Mouse (Mus musculus) c-Kit-negative CD71-positive TER-119-positive erythroid progenitor cells, embryonic 14.5 days (primary cell): ENCODE measurements around the gene Gfpt2.

Source experiments
- DNase-seq: peaks from one replicate; pipeline ENCODE4 v3.0.0-alpha.2; 2013; ENCODE audit warnings: low read depth, low spot score

Gfpt2 gene

GRCm38 (mm10) chr11:49837717-49838407, 43.9 kb downstream of the Gfpt2 start:
- DNase-seq = no peak

- no peak for DNase-seq
Observed at GRCm38 (mm10) chr11:49840666-49841065, 46.7 kb downstream of the Gfpt2 start.

GRCm38 (mm10) chr11:49841886-49842285, 47.9 kb downstream of the Gfpt2 start:
- no peak for DNase-seq

- no peak for DNase-seq
Observed at GRCm38 (mm10) chr11:49842718-49843117, 48.7 kb downstream of the Gfpt2 start.

GRCm38 (mm10) chr11:49844311-49844710, 50.3 kb downstream of the Gfpt2 start:
- DNase-seq = no peak

GRCm38 (mm10) chr11:49844969-49845368, 51.0 kb downstream of the Gfpt2 start:
- peak; percentile 44 for DNase-seq

- DNase-seq = no peak
Observed at GRCm38 (mm10) chr11:49845958-49846357, 52.0 kb downstream of the Gfpt2 start.

- peak; percentile 94 for DNase-seq
Observed at GRCm38 (mm10) chr11:49846401-49847070, 52.6 kb downstream of the Gfpt2 start, which contains the start of gene Mapk9. Gene Mapk9, plus strand, starts transcription at chr11:49846751.

- peak; percentile 26 for DNase-seq
Observed at GRCm38 (mm10) chr11:49847071-49847810, 53.3 kb downstream of the Gfpt2 start.

- no peak for DNase-seq
Observed at GRCm38 (mm10) chr11:49847811-49848078, 53.8 kb downstream of the Gfpt2 start.

GRCm38 (mm10) chr11:49848080-49848815, 54.3 kb downstream of the Gfpt2 start:
- DNase-seq = no peak

- DNase-seq = no peak
Observed at GRCm38 (mm10) chr11:49850331-49850730, 56.4 kb downstream of the Gfpt2 start.

GRCm38 (mm10) chr11:49855144-49855543, 61.2 kb downstream of the Gfpt2 start:
- DNase-seq = no peak

- no peak for DNase-seq
Observed at GRCm38 (mm10) chr11:49861139-49861538, 67.2 kb downstream of the Gfpt2 start.

- DNase-seq = no peak
Observed at GRCm38 (mm10) chr11:49863926-49864325, 69.9 kb downstream of the Gfpt2 start.

GRCm38 (mm10) chr11:49867320-49867719, 73.3 kb downstream of the Gfpt2 start:
- no peak for DNase-seq

- no peak for DNase-seq
Observed at GRCm38 (mm10) chr11:49869762-49870161, 75.8 kb downstream of the Gfpt2 start.

- DNase-seq = no peak
Observed at GRCm38 (mm10) chr11:49871914-49872313, 77.9 kb downstream of the Gfpt2 start.

GRCm38 (mm10) chr11:49872779-49873178, 78.8 kb downstream of the Gfpt2 start:
- DNase-seq = no peak

- no peak for DNase-seq
Observed at GRCm38 (mm10) chr11:49876948-49877817, 83.2 kb downstream of the Gfpt2 start.
